Mouse (Mus musculus) MEL (cell line): ENCODE results near the gene Iqck. TPM values are rescaled to one million over a fixed set of nuclear protein-coding genes. Genes with fewer than 3 reads are reported as not detected.

Experiments
- DNase-seq: peaks from one replicate; pipeline ENCODE4 v3.0.0; 2011; ENCODE audit warnings: low read depth, low spot score
- H3K27ac ChIP-seq: 2 replicates; pipeline ENCODE4 v1.5.1; 2012; ENCODE audit warnings: low read depth, mild to moderate bottlenecking, control low read depth, low read length, moderate library complexity; ENCODE audit not compliant: control insufficient read depth
- H3K27me3 ChIP-seq, 2 experiments: fragments of 150-350 bp in 1 of 2; sonication (generic) in 1 of 2; 2 replicates each; pipeline ENCODE4 v1.6.1; 2012; ENCODE audit warnings: low read length in 2 of 2, mild to moderate bottlenecking in 2 of 2, improper control_type of control experiment in 1 of 2, moderate library complexity in 1 of 2; ENCODE audit not compliant: insufficient read depth in 2 of 2, control insufficient read depth in 1 of 2
- H3K36me3 ChIP-seq, 2 experiments: 2 replicates each; pipeline ENCODE4 v1.6.1; 2012 to 2014; ENCODE audit warnings: low read length in 2 of 2, improper control_type of control experiment in 1 of 2, inconsistent platforms in 1 of 2, mild to moderate bottlenecking in 1 of 2; ENCODE audit not compliant: insufficient read depth in 2 of 2, control insufficient read depth in 1 of 2
- H3K4me1 ChIP-seq, 2 experiments: fragments of 150-350 bp in 1 of 2; sonication (generic) in 1 of 2; 2 replicates each; pipeline ENCODE4 v1.6.1; 2012; ENCODE audit warnings: low read length in 2 of 2, improper control_type of control experiment in 1 of 2, mild to moderate bottlenecking in 1 of 2; ENCODE audit not compliant: insufficient read depth in 2 of 2, control insufficient read depth in 1 of 2
- H3K4me3 ChIP-seq, 2 experiments: fragments of 150-350 bp in 1 of 2; sonication (generic) in 1 of 2; 2 replicates each; pipeline ENCODE4 v1.5.1; 2012; ENCODE audit warnings: low read depth in 2 of 2, low read length in 2 of 2, mild to moderate bottlenecking in 2 of 2, moderate library complexity in 2 of 2, control low read depth in 1 of 2, improper control_type of control experiment in 1 of 2; ENCODE audit not compliant: control insufficient read depth in 1 of 2, insufficient read depth in 1 of 2
- H3K79me2 ChIP-seq: 2 replicates; pipeline ENCODE4 v1.6.1; 2012; ENCODE audit warnings: mild to moderate bottlenecking, low read length, moderate library complexity; ENCODE audit not compliant: control insufficient read depth, poor library complexity, insufficient read depth
- H3K9ac ChIP-seq: 2 replicates; pipeline ENCODE4 v1.6.1; 2012; ENCODE audit warnings: low read depth, mild to moderate bottlenecking, control low read depth, low read length, moderate library complexity; ENCODE audit not compliant: control insufficient read depth, poor library complexity, severe bottlenecking
- H3K9me3 ChIP-seq: fragments of 150-350 bp; sonication (generic); replicated peaks from 2 replicates; pipeline ENCODE4 v1.6.1; 2012; ENCODE audit warnings: mild to moderate bottlenecking, low read length, improper control_type of control experiment, moderate library complexity; ENCODE audit not compliant: insufficient read depth
- GABPA ChIP-seq: IDR thresholded peaks from 2 replicates; pipeline ENCODE4 v1.6.1; 2012; ENCODE audit warnings: low read depth, mild to moderate bottlenecking, inconsistent platforms, low read length, improper control_type of control experiment, moderate library complexity
- JUND ChIP-seq: IDR thresholded peaks from 2 replicates; pipeline ENCODE4 v1.6.1; 2011; ENCODE audit warnings: low read depth, mild to moderate bottlenecking, improper control_type of control experiment, low read length
- MAFK ChIP-seq: IDR thresholded peaks from 2 replicates; pipeline ENCODE4 v1.6.1; 2011; ENCODE audit warnings: low read depth, mild to moderate bottlenecking, low read length, improper control_type of control experiment, borderline replicate concordance
- MAZ ChIP-seq: IDR thresholded peaks from 2 replicates; pipeline ENCODE4 v1.6.1; 2012; ENCODE audit warnings: low read depth, mild to moderate bottlenecking, inconsistent platforms, low read length, improper control_type of control experiment
- MYC ChIP-seq: IDR thresholded peaks from 2 replicates; pipeline ENCODE4 v1.6.1; 2011; ENCODE audit warnings: low read depth, mild to moderate bottlenecking, low read length, improper control_type of control experiment, moderate library complexity
- NELFE ChIP-seq: IDR thresholded peaks from 2 replicates; pipeline ENCODE4 v1.6.1; 2011; ENCODE audit warnings: low read depth, low read length, improper control_type of control experiment
- POLR2A ChIP-seq, 2 experiments: IDR thresholded peaks; 2 replicates each; pipeline ENCODE4 v1.6.1; 2011 to 2012; ENCODE audit warnings: low read length in 2 of 2, mild to moderate bottlenecking in 2 of 2, control low read depth in 1 of 2, improper control_type of control experiment in 1 of 2, low read depth in 1 of 2, moderate library complexity in 1 of 2; ENCODE audit not compliant: control insufficient read depth in 1 of 2, insufficient read depth in 1 of 2, poor library complexity in 1 of 2
- POLR2AphosphoS5 ChIP-seq: IDR thresholded peaks from 2 replicates; pipeline ENCODE4 v1.6.1; 2012; ENCODE audit warnings: low read depth, borderline replicate concordance, mild to moderate bottlenecking, inconsistent platforms, low read length, moderate library complexity, mixed read lengths
- TAL1 ChIP-seq: IDR thresholded peaks from 2 replicates; pipeline ENCODE4 v1.6.1; 2012; ENCODE audit warnings: mild to moderate bottlenecking, inconsistent platforms, low read length, moderate library complexity, mixed read lengths
- TCF12 ChIP-seq: IDR thresholded peaks from 2 replicates; pipeline ENCODE4 v1.6.1; 2014; ENCODE audit warnings: low read depth, mild to moderate bottlenecking, inconsistent platforms, low read length, improper control_type of control experiment, moderate library complexity
- ZNF384 ChIP-seq: IDR thresholded peaks from 2 replicates; pipeline ENCODE4 v1.6.1; 2012; ENCODE audit warnings: low read depth, mild to moderate bottlenecking, inconsistent platforms, low read length, improper control_type of control experiment
- polyA plus RNA-seq, 2 experiments: library from polyadenylated mRNA; stranded (reverse) in 1 of 2; unstranded in 1 of 2; fragments of >175 nt in 1 of 2; fragments of >200 nt in 1 of 2; gene quantifications; 2 replicates each; pipeline versions ENCODE4 v1.2.1 to v1.2.4; 2012; ENCODE audit warnings: low replicate concordance in 2 of 2, low read depth in 1 of 2; ENCODE audit not compliant: insufficient read length in 2 of 2, insufficient read depth in 1 of 2, missing spikeins in 1 of 2
- total RNA-seq: library from RNA; depleted of rRNA; stranded (reverse); fragments of 300-350 nt; gene quantifications from 2 replicates; pipeline ENCODE4 v1.2.3, GENCODE M21; 2012

Gene Iqck
- total and polyA plus RNA-seq, 3 experiments, result 0.39 to 0.40 TPM; not detected in 1

- H3K27ac ChIP-seq, result no peak overlapping the region
- DNase-seq, result no peak
- H3K27me3 ChIP-seq, result peaks cover 0 to 2% of the 10 kb centered on the region in 2 experiments; a peak in 1 of 4 replicates
- no peak overlapping the region for H3K9ac ChIP-seq
- H3K4me1 ChIP-seq, result peaks cover 0 to 4% of the 10 kb centered on the region in 2 experiments; a peak in 1 of 4 replicates
- no peak overlapping the region for H3K4me3 ChIP-seq
- H3K79me2 ChIP-seq, result no peaks in the 10 kb centered on the region
- TF ChIP-seq NELFE (no peak), TAL1 (no peak), MYC (no peak), GABPA (no peak), POLR2A (IDR thresholded peaks at IDR 0.05; ENCODE audit: control insufficient read depth in 1 of 2, insufficient read depth in 1 of 2, low read depth in 1 of 2, low read length in 2 of 2, poor library complexity in 1 of 2) (no peak), TCF12 (no peak), MAFK (no peak)
- peaks cover 0 to 2% of the 10 kb centered on the region in 2 experiments; a peak in 2 of 4 replicates for H3K36me3 ChIP-seq
- H3K9me3 ChIP-seq, result no peaks in the 10 kb centered on the region
Observed at GRCm38 (mm10) chr7:118936844-118937243, 81.3 kb downstream of the Iqck start.

GRCm38 (mm10) chr7:118937469-118938387 is 82.2 kb downstream of the Iqck start:
- no peaks in the 10 kb centered on the region for H3K9me3 ChIP-seq
- no peak overlapping the region for H3K27ac ChIP-seq

GRCm38 (mm10) chr7:118942297-118942696 is 86.7 kb downstream of the Iqck start:
- no peaks in the 10 kb centered on the region for H3K79me2 ChIP-seq
- no peak overlapping the region for H3K27ac ChIP-seq
- H3K4me1 ChIP-seq, result peaks cover 0 to 4% of the 10 kb centered on the region in 2 experiments; a peak in 1 of 4 replicates
- TF ChIP-seq ZNF384, result no peak
- no peak for TF ChIP-seq MAZ
- TF ChIP-seq JUND, result no peak
- H3K27me3 ChIP-seq, result peaks cover 0 to 1% of the 10 kb centered on the region in 2 experiments; a peak in 1 of 4 replicates
- H3K9ac ChIP-seq, result no peak overlapping the region
- no peak for DNase-seq
- no peak overlapping the region for H3K4me3 ChIP-seq
- H3K36me3 ChIP-seq, result peaks cover 0 to under 1% of the 10 kb centered on the region in 2 experiments; a peak in 2 of 4 replicates
- H3K9me3 ChIP-seq, result no peaks in the 10 kb centered on the region

More at GRCm38 (mm10) chr7:118937469-118938387, 82.2 kb downstream of the Iqck start:
- Histone ChIP-seq H3K4me1 (peaks cover 0 to 4% of the 10 kb centered on the region in 2 experiments; a peak in 1 of 4 replicates), H3K4me3 (peak overlapping the region; percentile 18 to 47; a peak in 2 of 4 replicates), H3K9ac (no peak overlapping the region), H3K79me2 (no peaks in the 10 kb centered on the region), H3K27me3 (peaks cover 0 to 3% of the 10 kb centered on the region in 2 experiments; a peak in 1 of 4 replicates), H3K36me3 (peaks cover 0 to 2% of the 10 kb centered on the region in 2 experiments; a peak in 2 of 4 replicates)
- no peak for TF ChIP-seq POLR2AphosphoS5
- 0 out of 4 replicates have a peak, but pooled peaks of 1 of the 2 experiments have one; percentile 22 for TF ChIP-seq POLR2A (IDR thresholded peaks at IDR 0.05; ENCODE audit: control insufficient read depth in 1 of 2, insufficient read depth in 1 of 2, low read depth in 1 of 2, low read length in 2 of 2, poor library complexity in 1 of 2)
- DNase-seq, result peak; percentile 59
